Mouse (Mus musculus): ENCODE results near the gene Sipa1l2. TPM values are rescaled to one million over a fixed set of nuclear protein-coding genes. Genes with fewer than 3 reads are reported as not detected.

The Sipa1l2 gene
- polyA plus RNA-seq, 1 experiment = 2.4 TPM

GRCm38 (mm10) chr8:125562878-125563277, 6.7 kb downstream of the Sipa1l2 start:
- H3K27ac ChIP-seq (replicated peaks; ENCODE audit: low read depth, low read length) = no peak overlapping the region
- peaks cover 23% of the 10 kb centered on the region for H3K4me1 ChIP-seq (ENCODE audit: control insufficient read depth, insufficient read depth, insufficient read length, low read length)
- no peak overlapping the region for H3K4me3 ChIP-seq (ENCODE audit: insufficient read depth, low read depth, low read length)

DNA sequence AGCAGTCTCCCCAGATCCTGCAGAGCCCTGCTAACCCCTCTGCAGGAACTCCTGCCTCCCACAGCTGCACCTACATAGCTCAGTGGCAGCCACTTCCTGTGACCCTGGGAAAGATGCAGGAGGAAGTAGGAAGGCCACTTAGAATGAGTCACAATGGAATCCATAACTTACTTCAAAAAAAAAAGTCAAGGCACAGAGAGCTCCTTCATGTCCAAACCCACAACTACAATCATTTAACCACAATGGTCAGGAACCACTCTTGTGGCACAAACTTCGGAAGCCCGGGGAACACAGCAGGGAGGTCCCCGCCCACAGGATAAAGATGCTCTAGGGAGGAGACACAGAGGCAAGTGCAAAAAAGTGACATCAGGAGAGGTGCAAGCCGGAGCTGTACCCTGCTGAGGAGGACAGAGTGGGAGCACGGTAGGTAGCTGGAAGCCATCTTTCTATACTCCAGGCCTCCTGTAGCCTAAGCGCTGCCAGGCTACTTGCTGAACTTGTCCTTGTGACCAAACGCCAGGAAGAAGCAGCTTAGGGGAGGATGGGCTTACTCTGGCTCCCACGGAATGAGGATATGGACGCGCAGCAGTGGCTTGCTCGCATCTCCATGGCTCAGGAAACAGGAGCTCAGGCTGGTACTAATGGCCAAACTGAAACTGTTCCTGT, 8.7 kb downstream of the Sipa1l2 start:
- no peak overlapping the region for H3K27ac ChIP-seq (replicated peaks; ENCODE audit: low read depth, low read length)
- H3K4me3 ChIP-seq (ENCODE audit: insufficient read depth, low read depth, low read length) = no peak overlapping the region
- peaks cover 32% of the 10 kb centered on the region for H3K4me1 ChIP-seq (ENCODE audit: control insufficient read depth, insufficient read depth, insufficient read length, low read length)

GRCm38 (mm10) chr8:125559066-125559653, 10.4 kb downstream of the Sipa1l2 start:
- peaks cover 32% of the 10 kb centered on the region for H3K4me1 ChIP-seq (ENCODE audit: control insufficient read depth, insufficient read depth, insufficient read length, low read length)
- H3K4me3 ChIP-seq (ENCODE audit: insufficient read depth, low read depth, low read length) = no peak overlapping the region
- H3K27ac ChIP-seq (replicated peaks; ENCODE audit: low read depth, low read length) = no peak overlapping the region

DNA sequence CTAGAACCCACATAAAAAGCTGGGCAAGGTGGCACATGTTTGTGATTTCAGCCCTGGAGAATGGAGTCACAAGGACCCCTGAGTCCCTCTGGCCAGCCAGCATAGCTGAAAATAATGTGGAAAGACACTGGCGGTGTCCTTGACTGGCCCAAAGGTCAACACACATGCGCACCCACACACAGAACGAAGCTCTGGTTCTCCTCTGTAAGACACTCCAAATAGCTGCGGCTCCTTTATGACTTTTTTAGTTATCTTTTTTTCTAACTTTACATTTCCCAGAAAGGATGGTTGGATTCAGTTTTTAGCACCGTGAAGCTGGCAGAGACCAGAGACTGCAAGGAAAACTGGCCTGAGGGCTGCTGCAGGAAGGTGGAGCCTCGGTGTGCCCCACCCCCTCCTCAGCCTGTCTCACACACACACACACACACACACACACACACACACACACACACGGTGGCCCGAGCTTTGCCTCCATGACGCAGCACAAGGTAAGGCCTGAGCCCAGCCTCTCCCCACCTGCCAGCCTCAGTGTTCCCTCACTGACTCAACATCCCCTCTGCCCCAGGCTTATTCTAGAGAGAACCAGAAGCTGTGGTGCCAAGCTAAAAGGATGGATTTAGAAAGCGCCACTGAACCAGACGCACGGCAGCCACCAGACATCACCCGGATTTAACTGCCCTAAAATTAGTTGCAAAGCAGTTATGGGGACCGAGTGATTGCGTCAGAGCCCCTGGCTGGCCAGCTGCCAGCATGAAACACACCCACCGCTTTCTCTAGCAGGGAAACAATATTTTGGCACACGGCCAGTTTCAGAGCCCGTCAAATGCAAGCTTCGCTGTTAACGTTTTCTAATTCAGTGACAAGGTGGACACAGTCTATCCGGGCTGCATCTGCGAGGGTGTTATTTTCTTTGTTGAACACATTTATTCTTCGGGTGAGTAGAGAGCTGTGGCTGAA, 11.2 kb downstream of the Sipa1l2 start:
- H3K4me1 ChIP-seq (ENCODE audit: control insufficient read depth, insufficient read depth, insufficient read length, low read length) = peaks cover 32% of the 10 kb centered on the region
- H3K4me3 ChIP-seq (ENCODE audit: insufficient read depth, low read depth, low read length) = peak overlapping the region; percentile 29; the same call in 1 of the 2 replicates
- peak overlapping the region; percentile 43; the same call in 1 of the 2 replicates for H3K27ac ChIP-seq (replicated peaks; ENCODE audit: low read depth, low read length)

DNA sequence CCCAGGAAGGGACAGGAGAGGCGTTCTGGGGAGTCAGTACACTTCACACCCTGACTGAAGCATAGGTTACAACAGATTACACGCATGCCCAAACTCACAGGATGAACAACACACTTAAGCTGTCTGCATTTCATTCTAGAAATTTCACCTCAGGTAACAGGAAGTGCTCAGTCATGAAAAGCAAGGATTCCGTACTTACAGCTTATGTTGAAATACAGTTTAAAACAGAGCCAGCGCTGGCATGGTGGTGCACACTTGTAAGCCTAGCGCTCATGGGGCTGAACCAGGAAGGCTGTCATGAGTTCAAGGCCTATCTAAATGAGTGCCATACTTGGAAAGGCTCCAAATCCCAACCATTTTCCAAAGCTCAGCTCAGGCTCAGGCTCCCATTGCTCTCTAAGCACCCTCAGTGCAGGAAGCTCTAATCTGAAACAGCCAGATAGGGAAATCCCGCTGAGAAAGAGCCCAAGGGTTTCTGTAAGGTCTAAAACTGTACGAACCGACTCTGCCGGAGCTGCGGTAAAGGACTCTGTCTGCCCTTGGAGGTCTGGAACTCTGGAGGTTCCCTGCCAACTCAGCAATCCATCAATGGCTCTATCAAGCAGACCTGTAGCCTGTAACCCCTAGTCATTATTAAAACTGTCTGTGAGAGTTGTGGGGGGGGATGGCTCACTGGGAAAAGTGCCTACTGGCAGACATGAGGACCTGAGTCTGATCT, 12.1 kb downstream of the Sipa1l2 start:
- Histone ChIP-seq H3K4me1 (ENCODE audit: control insufficient read depth, insufficient read depth, insufficient read length, low read length) (peaks cover 32% of the 10 kb centered on the region), H3K4me3 (ENCODE audit: insufficient read depth, low read depth, low read length) (no peak overlapping the region), H3K27ac (replicated peaks; ENCODE audit: low read depth, low read length) (no peak overlapping the region; the same call in 1 of the 2 replicates)

- Histone ChIP-seq H3K27ac (replicated peaks; ENCODE audit: low read depth, low read length) (no peak overlapping the region), H3K4me3 (ENCODE audit: insufficient read depth, low read depth, low read length) (no peak overlapping the region)
Measured at GRCm38 (mm10) chr8:125556706-125557105, 12.9 kb downstream of the Sipa1l2 start.

DNA sequence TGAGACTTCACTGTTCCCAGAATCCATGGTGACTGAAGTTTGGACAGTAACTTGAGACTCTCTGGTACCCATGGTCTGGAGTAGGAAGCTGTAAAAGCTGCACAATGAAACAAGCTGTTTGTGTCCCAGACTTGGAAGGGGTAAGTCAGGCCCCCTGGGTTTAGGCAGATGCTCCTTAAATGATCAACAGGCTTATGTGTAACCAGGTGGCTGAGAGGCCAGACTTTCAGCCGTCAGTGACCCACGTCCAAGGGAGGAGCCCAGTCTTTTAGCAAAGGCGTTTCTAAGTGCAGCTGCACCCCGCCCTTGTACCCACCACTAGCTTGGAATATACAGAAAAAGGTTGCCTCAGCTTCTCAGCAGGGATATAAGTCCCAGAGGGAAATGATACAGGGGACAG, 19.0 kb downstream of the Sipa1l2 start:
- Histone ChIP-seq H3K4me3 (ENCODE audit: insufficient read depth, low read depth, low read length) (no peak overlapping the region), H3K27ac (replicated peaks; ENCODE audit: low read depth, low read length) (no peak overlapping the region), H3K4me1 (ENCODE audit: control insufficient read depth, insufficient read depth, insufficient read length, low read length) (peaks cover 3% of the 10 kb centered on the region)

More at GRCm38 (mm10) chr8:125556706-125557105, 12.9 kb downstream of the Sipa1l2 start:
- H3K4me1 ChIP-seq (ENCODE audit: control insufficient read depth, insufficient read depth, insufficient read length, low read length) = peaks cover 30% of the 10 kb centered on the region

- H3K27ac ChIP-seq (replicated peaks; ENCODE audit: low read depth, low read length) = no peak overlapping the region
- peaks cover 3% of the 10 kb centered on the region for H3K4me1 ChIP-seq (ENCODE audit: control insufficient read depth, insufficient read depth, insufficient read length, low read length)
- H3K4me3 ChIP-seq (ENCODE audit: insufficient read depth, low read depth, low read length) = no peak overlapping the region
Measured at GRCm38 (mm10) chr8:125547296-125547695, 22.3 kb downstream of the Sipa1l2 start.

DNA sequence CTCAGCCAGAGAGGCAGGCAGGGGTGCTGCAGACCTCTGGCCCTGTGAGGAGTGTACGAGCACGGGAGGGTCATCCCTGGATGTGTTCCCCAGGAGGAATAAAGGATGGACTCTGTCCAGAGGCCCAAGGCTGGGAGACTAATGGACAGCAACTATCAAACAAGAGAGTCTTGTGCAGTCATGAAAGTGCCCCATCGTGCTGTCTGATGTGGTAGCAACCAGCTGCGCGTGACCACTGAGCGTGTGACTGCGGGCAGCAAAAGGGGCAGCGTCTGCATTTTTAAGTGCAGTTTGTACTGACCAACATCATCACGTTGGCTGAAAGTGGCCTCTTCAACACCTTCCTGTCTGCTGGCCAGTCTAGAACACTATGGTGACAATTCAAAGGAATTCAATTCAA, 23.7 kb downstream of the Sipa1l2 start:
- H3K4me1 ChIP-seq (ENCODE audit: control insufficient read depth, insufficient read depth, insufficient read length, low read length) = peaks cover 3% of the 10 kb centered on the region

GRCm38 (mm10) chr8:125542893-125543613, 26.6 kb downstream of the Sipa1l2 start:
- H3K4me3 ChIP-seq (ENCODE audit: insufficient read depth, low read depth, low read length) = no peak overlapping the region
- no peak overlapping the region for H3K27ac ChIP-seq (replicated peaks; ENCODE audit: low read depth, low read length)
- peaks cover 4% of the 10 kb centered on the region for H3K4me1 ChIP-seq (ENCODE audit: control insufficient read depth, insufficient read depth, insufficient read length, low read length)

More for the DNA sequence above, 23.7 kb downstream of the Sipa1l2 start:
- H3K4me3 ChIP-seq (ENCODE audit: insufficient read depth, low read depth, low read length) = no peak overlapping the region
- no peak overlapping the region for H3K27ac ChIP-seq (replicated peaks; ENCODE audit: low read depth, low read length)

- H3K27ac ChIP-seq (replicated peaks; ENCODE audit: low read depth, low read length) = no peak overlapping the region
- H3K4me1 ChIP-seq (ENCODE audit: control insufficient read depth, insufficient read depth, insufficient read length, low read length) = peaks cover 4% of the 10 kb centered on the region; the same call in 1 of the 2 replicates
- no peak overlapping the region for H3K4me3 ChIP-seq (ENCODE audit: insufficient read depth, low read depth, low read length)
Measured at GRCm38 (mm10) chr8:125539056-125540013, 30.3 kb downstream of the Sipa1l2 start.

GRCm38 (mm10) chr8:125538265-125538664, 31.3 kb downstream of the Sipa1l2 start:
- peaks cover 9% of the 10 kb centered on the region for H3K4me1 ChIP-seq (ENCODE audit: control insufficient read depth, insufficient read depth, insufficient read length, low read length)
- H3K4me3 ChIP-seq (ENCODE audit: insufficient read depth, low read depth, low read length) = no peak overlapping the region
- no peak overlapping the region for H3K27ac ChIP-seq (replicated peaks; ENCODE audit: low read depth, low read length)

- Histone ChIP-seq H3K4me3 (ENCODE audit: insufficient read depth, low read depth, low read length) (no peak overlapping the region), H3K27ac (replicated peaks; ENCODE audit: low read depth, low read length) (no peak overlapping the region), H3K4me1 (ENCODE audit: control insufficient read depth, insufficient read depth, insufficient read length, low read length) (peaks cover 28% of the 10 kb centered on the region)
Measured at GRCm38 (mm10) chr8:125533709-125534108, 35.9 kb downstream of the Sipa1l2 start.

Measured in brown adipose tissue, adult 24 weeks (tissue).